Mouse (Mus musculus) kidney, adult 2 months (tissue): ENCODE measurements at regions not wholly inside any gene's neighbourhood (a gene's known extent, or its start where the extent isn't known, plus 50 kb on each side); places are given as distances from the start of the nearest gene placed in this dataset.
A peak's percentile ranks its signal among the peaks of the same experiment; 100 is the strongest.

Experiments used
- DNase-seq: peaks from one replicate; pipeline ENCODE4 v3.0.0; 2021
- H3K27ac ChIP-seq: fragments of 200-500 bp; 2 replicates; pipeline ENCODE4 v1.5.1; 2012; ENCODE audit warnings: low read depth, low read length, control low read depth, inconsistent platforms; ENCODE audit not compliant: insufficient read depth
- H3K27me3 ChIP-seq: fragments of 200-500 bp; replicated peaks from 2 replicates; pipeline ENCODE4 v1.6.1; 2012; ENCODE audit warnings: mild to moderate bottlenecking, moderate library complexity, low read length, inconsistent platforms; ENCODE audit not compliant: control insufficient read depth, insufficient read depth
- H3K36me3 ChIP-seq: fragments of 200-500 bp; 2 replicates; pipeline ENCODE4 v1.6.1; 2012; ENCODE audit warnings: mild to moderate bottlenecking, moderate library complexity, low read length, inconsistent platforms; ENCODE audit not compliant: control insufficient read depth, insufficient read depth
- H3K4me1 ChIP-seq: fragments of 200-500 bp; 2 replicates; pipeline ENCODE4 v1.6.1; 2011; ENCODE audit warnings: low read length; ENCODE audit not compliant: control insufficient read depth, insufficient read depth
- H3K4me3 ChIP-seq: fragments of 200-500 bp; 2 replicates; pipeline ENCODE4 v1.5.1; 2011; ENCODE audit warnings: mild to moderate bottlenecking, low read depth, low read length, control low read depth; ENCODE audit not compliant: insufficient read depth
- CTCF ChIP-seq: fragments of 200-500 bp; conservative IDR thresholded peaks from 2 replicates; pipeline ENCODE4 v1.5.1; 2011; ENCODE audit warnings: low read depth, mild to moderate bottlenecking, control low read depth, low read length, moderate library complexity, mixed read lengths; ENCODE audit not compliant: insufficient read depth, insufficient read length
- POLR2A ChIP-seq: fragments of 200-500 bp; IDR thresholded peaks from one replicate; pipeline ENCODE4 v1.6.1; 2011; ENCODE audit warnings: low read depth, low read length, control low read depth
- WGBS: fragments of 180-500 bp; shearing (Covaris S2); methylation state at CpG from one replicate; pipeline ENCODE4 v1.1.7; 2018; 5-methylcytosine and 5-hydroxymethylcytosine counted together

GRCm38 (mm10) chr1:43260491-43260890, 63.7 kb upstream of the Fhl2 start:
- H3K36me3 ChIP-seq = no peaks in the 10 kb centered on the region
- no peak for DNase-seq
- WGBS = 86% methylated on average over 4 of the region's 4 CpGs

GRCm38 (mm10) chr1:43264407-43264889, 67.7 kb upstream of the Fhl2 start:
- no peak overlapping the region for H3K4me3 ChIP-seq
- no peak for TF ChIP-seq POLR2A
- peak; percentile 67 for TF ChIP-seq CTCF
- 6% methylated on average over 5 of the region's 5 CpGs for WGBS
- peaks cover 9% of the 10 kb centered on the region; the same call in 1 of the 2 replicates for H3K4me1 ChIP-seq
- H3K27ac ChIP-seq = no peak overlapping the region
- H3K36me3 ChIP-seq = no peaks in the 10 kb centered on the region
- peak; percentile 81 for DNase-seq
- no peaks in the 10 kb centered on the region for H3K27me3 ChIP-seq

More at GRCm38 (mm10) chr1:43260491-43260890, 63.7 kb upstream of the Fhl2 start:
- TF ChIP-seq CTCF (no peak), POLR2A (no peak)
- peaks cover 11% of the 10 kb centered on the region; the same call in 1 of the 2 replicates for H3K4me1 ChIP-seq
- H3K27me3 ChIP-seq = no peaks in the 10 kb centered on the region
- no peak overlapping the region for H3K27ac ChIP-seq
- H3K4me3 ChIP-seq = no peak overlapping the region

- DNase-seq = peak; percentile 14
- Histone ChIP-seq H3K27me3 (no peaks in the 10 kb centered on the region), H3K4me3 (no peak overlapping the region), H3K4me1 (peaks cover 4% of the 10 kb centered on the region; the same call in 1 of the 2 replicates), H3K36me3 (no peaks in the 10 kb centered on the region), H3K27ac (no peak overlapping the region)
- 55% methylated on average over 5 of the region's 5 CpGs for WGBS
- TF ChIP-seq CTCF (no peak), POLR2A (no peak)
These were observed 69.1 kb upstream of the Fhl2 start for GRCm38 (mm10) chr1:43265699-43266455.

GRCm38 (mm10) chr1:43269685-43270084, 72.9 kb upstream of the Fhl2 start:
- H3K4me1 ChIP-seq = peaks cover 2% of the 10 kb centered on the region; the same call in 1 of the 2 replicates
- H3K27me3 ChIP-seq = no peaks in the 10 kb centered on the region
- DNase-seq = peak; percentile 45
- H3K4me3 ChIP-seq = no peak overlapping the region
- H3K27ac ChIP-seq = no peak overlapping the region
- H3K36me3 ChIP-seq = no peaks in the 10 kb centered on the region
- TF ChIP-seq CTCF = no peak; the same call in 1 of the 2 replicates
- 32% methylated on average over 7 of the region's 7 CpGs for WGBS

GRCm38 (mm10) chr1:43273236-43273868, 76.6 kb upstream of the Fhl2 start:
- H3K27me3 ChIP-seq = no peaks in the 10 kb centered on the region
- no peak for TF ChIP-seq POLR2A
- no peak for TF ChIP-seq CTCF
- no peak overlapping the region for H3K4me3 ChIP-seq
- H3K36me3 ChIP-seq = no peaks in the 10 kb centered on the region
- DNase-seq = no peak
- 71% methylated on average over 2 of the region's 2 CpGs for WGBS
- no peaks in the 10 kb centered on the region for H3K4me1 ChIP-seq
- no peak overlapping the region for H3K27ac ChIP-seq

GRCm38 (mm10) chr1:43291736-43292135, 95.0 kb upstream of the Fhl2 start:
- H3K4me1 ChIP-seq = no peaks in the 10 kb centered on the region
- H3K36me3 ChIP-seq = no peaks in the 10 kb centered on the region
- 90% methylated on average over 8 of the region's 8 CpGs for whole genome bisulfite sequencing
- TF ChIP-seq CTCF (no peak), POLR2A (no peak)
- H3K4me3 ChIP-seq = no peak overlapping the region
- no peaks in the 10 kb centered on the region for H3K27me3 ChIP-seq
- H3K27ac ChIP-seq = no peak overlapping the region
- DNase-seq = no peak

GRCm38 (mm10) chr1:43292561-43292960, 95.8 kb upstream of the Fhl2 start:
- 65% methylated on average over 2 of the region's 2 CpGs for WGBS
- TF ChIP-seq POLR2A (no peak), CTCF (no peak)
- H3K27me3 ChIP-seq = no peaks in the 10 kb centered on the region
- H3K4me1 ChIP-seq = no peaks in the 10 kb centered on the region
- peak; percentile 55 for DNase-seq
- no peak overlapping the region for H3K4me3 ChIP-seq
- H3K27ac ChIP-seq = no peak overlapping the region
- no peaks in the 10 kb centered on the region for H3K36me3 ChIP-seq
